Mouse (Mus musculus) heart, postnatal 0 days (tissue): Measurements from ENCODE around the gene Filip1l.

Experiments
- CTCF ChIP-seq: IDR thresholded peaks from 2 replicates; pipeline ENCODE4 v1.5.1; 2016; ENCODE audit warnings: antibody characterized with exemption, control low read depth, low read depth
- EP300 ChIP-seq: IDR thresholded peaks from 2 replicates; pipeline ENCODE4 v1.6.1; 2016; ENCODE audit warnings: antibody characterized with exemption, low read depth

DNA sequence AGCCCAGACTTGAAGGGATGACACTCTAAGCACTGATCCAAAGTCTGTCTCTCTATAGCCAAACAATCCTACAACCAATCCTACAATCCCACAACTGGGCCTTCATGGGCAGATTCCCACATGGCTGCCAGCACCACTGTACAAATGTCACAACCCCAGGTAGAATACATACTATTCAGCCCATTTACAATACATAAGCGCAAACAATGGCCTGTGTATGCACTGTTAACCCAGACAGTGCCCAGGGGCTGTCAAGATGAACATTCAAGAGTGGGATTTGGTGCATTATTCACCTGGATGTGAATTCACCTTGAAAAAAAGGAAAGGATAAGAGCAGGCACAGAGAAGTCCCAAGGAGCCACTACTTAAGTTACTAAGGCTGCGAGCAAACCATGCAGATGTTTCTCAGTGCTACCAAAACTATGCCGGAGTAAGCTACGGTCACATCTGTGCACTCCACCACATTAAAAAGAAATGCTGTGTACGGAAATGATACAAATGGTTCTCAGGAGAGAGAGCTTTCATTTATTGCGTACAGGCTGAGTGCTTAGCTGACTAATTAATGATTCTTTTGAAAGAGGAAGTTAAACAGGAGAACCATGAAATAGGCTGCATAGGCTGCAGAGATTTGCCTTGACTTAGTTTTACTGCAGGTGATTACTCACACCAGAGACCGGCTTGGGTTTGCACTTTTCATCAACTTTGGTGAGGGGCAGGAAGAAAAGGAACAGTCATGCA, 69.0 kb downstream of the Filip1l start:
- TF ChIP-seq EP300 (no peak), CTCF (no peak)
